Mouse (Mus musculus) embryonic fibroblast, embryonic 13.5 days (primary cell): Measurements from ENCODE around the gene Flt1.

Source experiments
- CTCF ChIP-seq: IDR thresholded peaks from 2 replicates; pipeline ENCODE4 v1.5.1; 2011; ENCODE audit warnings: mild to moderate bottlenecking, control low read depth, low read length, moderate library complexity, borderline replicate concordance; ENCODE audit not compliant: insufficient read depth
- POLR2A ChIP-seq: IDR thresholded peaks from 2 replicates; pipeline ENCODE4 v1.6.1; 2011; ENCODE audit warnings: low read depth, mild to moderate bottlenecking, control low read depth, low read length, moderate library complexity

- TF ChIP-seq POLR2A (no peak), CTCF (no peak)
Observed at GRCm38 (mm10) chr5:147618243-147618642, 107.6 kb downstream of the Flt1 start.
